Mouse (Mus musculus): ENCODE results near the gene Mcoln2. TPM values are rescaled to one million over a fixed set of nuclear protein-coding genes. Genes with fewer than 3 reads are reported as not detected.
"Not testable (repeated sequence)": the region's sequence is repeated elsewhere in the genome, so short reads cannot be mapped to it uniquely, and the experiment has no call there.

Mcoln2 gene
- polyA plus RNA-seq, 1 experiment from 2014 or later, result 0.36 TPM

DNA sequence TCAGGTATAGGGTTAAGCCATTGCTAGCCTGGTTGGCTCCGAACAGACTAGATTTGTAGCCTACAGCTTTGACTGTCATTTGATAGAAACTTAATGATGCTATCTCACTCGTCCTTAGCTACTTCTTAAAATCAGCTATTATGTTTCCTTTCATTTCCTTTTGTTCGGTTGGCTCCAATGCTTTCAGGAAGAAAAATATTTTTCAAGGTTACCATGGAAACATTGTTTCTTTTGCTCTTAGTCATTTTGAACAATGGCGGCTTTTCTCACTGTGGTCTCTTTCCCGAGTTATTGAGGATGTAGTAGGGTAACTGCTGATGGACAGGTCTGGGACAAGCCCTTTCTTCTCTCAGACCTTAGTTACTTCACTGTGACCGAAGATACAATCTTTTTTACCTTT lies 46.7 kb downstream of the Mcoln2 start:
- WGBS, result 34% methylated on average over 6 of the region's 6 CpGs
- no peak overlapping the region for H3K27ac ChIP-seq (replicated peaks)

DNA sequence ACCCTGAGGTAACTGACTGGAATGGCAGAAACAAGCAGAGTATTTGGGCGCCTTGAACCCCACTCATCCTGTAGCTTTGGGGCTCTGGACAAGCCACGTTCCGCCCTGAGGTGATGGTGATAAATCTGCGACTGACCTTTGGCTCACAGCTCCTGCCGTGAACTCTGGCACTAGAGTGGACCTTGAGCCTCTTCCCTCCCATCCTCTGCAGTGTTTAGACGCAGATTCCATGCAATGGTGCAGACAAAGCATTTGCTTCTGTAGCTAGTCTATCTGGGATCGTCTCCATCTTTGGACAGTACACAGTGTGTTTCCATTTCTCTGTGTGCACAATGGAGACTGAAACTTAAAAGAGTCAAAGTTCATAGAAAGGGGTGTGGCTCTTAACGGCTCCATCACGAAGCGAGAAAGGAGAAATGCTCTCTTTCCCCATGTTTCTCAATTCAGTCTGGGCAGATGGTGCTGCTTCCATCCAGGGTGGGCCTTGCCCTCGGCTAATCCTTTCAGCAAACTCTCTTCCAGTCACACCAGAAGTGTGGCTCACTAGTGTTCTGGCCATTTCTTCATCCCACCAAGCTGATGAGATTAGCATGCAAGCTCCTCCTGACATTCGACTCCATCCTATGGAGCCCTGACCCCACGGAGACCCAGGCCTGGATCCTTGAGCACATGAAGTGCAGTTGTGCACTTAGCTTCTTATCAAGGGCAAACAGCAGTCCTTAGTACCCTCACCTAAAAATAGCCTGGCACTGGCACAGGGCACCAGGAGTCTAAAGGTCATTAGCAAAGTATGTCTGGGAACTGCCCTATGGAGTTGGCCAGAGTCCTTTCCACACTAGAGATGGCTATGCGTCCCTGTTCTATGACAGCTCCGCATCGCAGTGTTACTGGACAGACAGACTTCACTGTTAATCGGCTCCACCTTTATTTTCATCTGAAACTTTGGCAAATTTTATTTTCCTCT lies 47.4 kb downstream of the Mcoln2 start:
- Histone ChIP-seq H3K27ac (replicated peaks) (no peak overlapping the region), H3K27me3 (peaks cover 34% of the 10 kb centered on the region), H3K4me3 (no peak overlapping the region), H3K4me2 (no peak overlapping the region), H3K9ac (no peak overlapping the region), H3K36me3 (no peaks in the 10 kb centered on the region), H3K9me3 (no peaks in the 10 kb centered on the region), H3K4me1 (replicated peaks) (peaks cover 15% of the 10 kb centered on the region)
- no peak for ATAC-seq (ENCODE audit: low read depth)
- WGBS, result 77% methylated on average over 17 of the region's 17 CpGs

More for the DNA sequence above, 46.7 kb downstream of the Mcoln2 start:
- Histone ChIP-seq H3K9ac (no peak overlapping the region), H3K9me3 (no peaks in the 10 kb centered on the region), H3K36me3 (no peaks in the 10 kb centered on the region), H3K4me2 (no peak overlapping the region), H3K27me3 (peaks cover 39% of the 10 kb centered on the region), H3K4me1 (replicated peaks) (peaks cover 15% of the 10 kb centered on the region), H3K4me3 (no peak overlapping the region)
- no peak for ATAC-seq (ENCODE audit: low read depth)

DNA sequence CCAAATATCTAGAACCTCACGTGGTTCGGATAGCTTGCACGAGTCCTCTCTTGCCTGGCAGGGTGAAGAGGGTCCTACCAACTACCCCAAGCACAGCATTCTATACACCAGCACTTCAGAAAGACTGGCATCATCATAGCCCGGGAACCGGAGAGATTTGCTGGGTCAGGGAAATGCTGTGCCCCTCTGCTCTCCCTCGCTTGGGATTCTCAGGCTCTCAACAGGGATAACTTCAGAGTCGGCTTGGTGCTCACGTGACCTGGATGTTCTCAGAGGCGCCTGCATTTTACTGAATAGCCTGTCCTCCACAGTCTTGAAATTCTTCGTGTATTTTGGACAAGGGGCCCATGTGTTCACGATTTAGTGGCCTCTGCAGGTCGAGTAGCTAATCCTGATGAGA lies 48.2 kb downstream of the Mcoln2 start:
- 86% methylated on average over 12 of the region's 12 CpGs for WGBS
- Histone ChIP-seq H3K9me3 (no peaks in the 10 kb centered on the region), H3K4me3 (no peak overlapping the region), H3K27ac (replicated peaks) (no peak overlapping the region), H3K4me2 (no peak overlapping the region), H3K9ac (no peak overlapping the region), H3K27me3 (peaks cover 38% of the 10 kb centered on the region), H3K4me1 (replicated peaks) (peaks cover 15% of the 10 kb centered on the region), H3K36me3 (no peaks in the 10 kb centered on the region)
- ATAC-seq (ENCODE audit: low read depth), result no peak

DNA sequence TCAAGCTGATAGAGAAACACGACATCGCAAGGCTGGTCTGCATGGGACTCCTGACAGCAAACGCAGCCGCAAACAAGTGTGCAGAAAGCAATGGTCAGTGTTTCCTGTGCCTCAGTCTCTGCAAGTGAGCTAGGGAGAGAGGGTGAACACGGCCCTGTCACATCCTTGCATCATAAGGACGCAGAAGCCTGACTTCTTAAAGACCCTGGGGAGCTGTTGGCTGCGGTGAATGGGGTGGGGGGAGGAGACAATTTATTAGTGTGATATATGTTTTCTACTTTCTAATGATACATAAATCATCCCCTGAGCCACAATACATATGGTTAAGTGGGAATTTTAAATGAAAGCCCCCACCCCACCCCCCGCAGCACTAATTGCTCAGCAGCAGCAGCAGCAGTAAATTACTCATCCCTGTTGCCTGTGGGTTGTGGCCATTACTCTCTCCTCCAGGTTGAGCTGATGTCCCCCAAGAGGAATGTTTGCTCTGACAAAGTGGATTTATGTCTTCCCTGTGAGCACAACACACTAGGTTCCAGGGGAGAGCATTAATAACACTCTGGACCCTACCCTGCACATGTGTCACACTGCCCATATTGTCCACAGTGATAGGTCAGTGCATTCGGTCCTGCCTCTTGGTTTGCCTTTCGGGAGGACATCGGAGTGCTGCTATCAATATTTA lies 49.3 kb downstream of the Mcoln2 start:
- Histone ChIP-seq H3K27ac (replicated peaks) (peak overlapping the region; percentile 39), H3K4me1 (replicated peaks) (peaks cover 15% of the 10 kb centered on the region)

DNA sequence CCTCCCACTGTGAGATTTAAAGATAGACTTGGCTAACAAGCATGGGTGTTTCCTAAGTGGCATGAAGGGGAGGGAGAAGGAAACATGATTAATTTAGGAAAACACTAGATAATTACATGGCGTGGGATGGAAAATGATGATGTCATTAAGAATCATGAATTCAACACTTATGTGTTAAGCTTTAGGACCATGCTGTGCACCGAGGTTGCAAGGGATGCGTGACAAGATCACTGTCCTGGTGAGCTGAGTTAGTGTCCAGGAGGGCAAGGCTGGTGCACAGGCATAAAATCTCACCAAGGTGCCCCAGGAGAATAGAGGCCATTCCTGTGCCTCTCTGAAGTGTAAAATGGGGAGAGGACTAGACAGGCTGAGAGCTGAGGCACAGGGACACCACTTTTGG lies 49.9 kb downstream of the Mcoln2 start:
- H3K4me1 ChIP-seq (replicated peaks), result peaks cover 15% of the 10 kb centered on the region
- no peak overlapping the region for H3K4me3 ChIP-seq
- ATAC-seq (ENCODE audit: low read depth), result no peak; the same call in 1 of the 2 replicates
- no peaks in the 10 kb centered on the region for H3K36me3 ChIP-seq
- no peak overlapping the region for H3K9ac ChIP-seq
- H3K27ac ChIP-seq (replicated peaks), result peak overlapping the region; percentile 25
- peaks cover 42% of the 10 kb centered on the region for H3K27me3 ChIP-seq
- 29% methylated on average over 3 of the region's 3 CpGs for WGBS
- no peaks in the 10 kb centered on the region for H3K9me3 ChIP-seq
- no peak overlapping the region for H3K4me2 ChIP-seq

More for the DNA sequence above, 49.3 kb downstream of the Mcoln2 start:
- Histone ChIP-seq H3K9me3 (no peaks in the 10 kb centered on the region), H3K4me3 (no peak overlapping the region), H3K4me2 (no peak overlapping the region), H3K36me3 (no peaks in the 10 kb centered on the region), H3K9ac (no peak overlapping the region), H3K27me3 (peaks cover 42% of the 10 kb centered on the region)
- peak; percentile 92 for ATAC-seq (ENCODE audit: low read depth)
- 21% methylated on average over 11 of the region's 11 CpGs for WGBS

DNA sequence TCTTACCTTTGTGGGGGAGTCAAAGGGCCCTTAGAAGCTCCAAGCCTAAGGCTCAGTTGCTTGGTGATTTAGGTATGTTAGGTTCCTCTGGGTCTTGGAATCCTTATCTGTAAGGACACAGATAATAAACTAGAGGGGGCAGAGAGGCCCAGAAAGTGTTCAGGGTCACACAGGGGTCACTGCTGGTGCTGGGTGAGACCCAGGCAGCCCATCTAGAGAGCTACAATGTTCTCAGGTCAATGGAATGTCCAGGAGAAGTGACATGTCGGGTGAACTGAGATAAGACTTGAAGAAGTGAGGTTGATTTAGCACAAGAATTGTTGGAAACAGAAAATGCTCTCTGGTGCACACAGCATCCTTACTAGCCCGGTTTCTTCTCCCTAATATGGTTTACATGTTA lies 54.7 kb downstream of the Mcoln2 start:
- Histone ChIP-seq H3K4me2 (no peak overlapping the region), H3K9me3 (no peaks in the 10 kb centered on the region), H3K4me1 (replicated peaks) (peaks cover 5% of the 10 kb centered on the region), H3K27ac (replicated peaks) (no peak overlapping the region), H3K4me3 (no peak overlapping the region), H3K9ac (no peak overlapping the region), H3K27me3 (peaks cover 43% of the 10 kb centered on the region), H3K36me3 (no peaks in the 10 kb centered on the region)
- ATAC-seq (ENCODE audit: low read depth), result no peak
- 81% methylated on average over 2 of the region's 2 CpGs for WGBS

DNA sequence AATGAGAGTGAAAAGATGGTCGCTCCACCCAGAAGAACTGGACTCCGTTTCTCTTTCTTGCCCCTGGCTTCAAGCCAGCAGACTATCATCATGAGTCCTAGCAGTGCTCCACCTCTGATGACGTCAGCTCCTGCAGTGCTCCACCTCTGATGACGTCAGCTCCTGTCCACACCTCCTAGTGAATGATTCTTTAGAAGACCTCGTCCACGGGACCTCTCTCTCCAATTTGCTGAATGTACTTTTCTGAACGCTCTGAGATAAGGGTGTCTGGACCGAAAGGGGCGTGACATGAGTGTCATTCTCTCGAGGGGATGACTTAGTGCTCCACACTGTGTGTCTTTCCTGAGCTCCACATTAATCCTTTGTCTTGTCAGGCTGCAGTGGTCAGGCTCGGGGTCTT lies 55.7 kb downstream of the Mcoln2 start:
- ATAC-seq (ENCODE audit: low read depth), result no peak
- H3K4me3 ChIP-seq, result no peak overlapping the region
- no peaks in the 10 kb centered on the region for H3K36me3 ChIP-seq
- 72% methylated on average over 11 of the region's 11 CpGs for WGBS
- H3K4me1 ChIP-seq (replicated peaks), result no peaks in the 10 kb centered on the region
- H3K27ac ChIP-seq (replicated peaks), result no peak overlapping the region
- no peaks in the 10 kb centered on the region for H3K9me3 ChIP-seq
- H3K4me2 ChIP-seq, result no peak overlapping the region
- peaks cover 40% of the 10 kb centered on the region for H3K27me3 ChIP-seq
- H3K9ac ChIP-seq, result no peak overlapping the region

DNA sequence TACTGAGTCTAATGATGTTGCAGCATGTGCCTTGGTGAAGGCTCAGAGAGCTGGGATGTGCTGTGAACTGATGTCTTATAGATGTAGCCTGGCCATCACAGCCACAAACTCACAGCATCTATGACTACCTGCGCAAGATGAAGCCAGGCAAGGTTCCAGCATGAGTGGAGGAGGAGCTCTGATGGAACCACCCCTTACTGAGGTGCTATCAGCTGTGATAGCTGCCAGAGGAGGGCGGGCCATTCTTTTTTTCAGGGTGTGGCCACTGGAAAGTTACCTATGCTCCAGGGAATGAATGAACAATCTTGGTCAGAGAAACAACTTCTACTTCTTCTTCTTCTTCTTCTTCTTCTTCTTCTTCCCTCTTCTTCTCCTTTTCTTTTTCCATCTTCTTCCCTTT lies 57.0 kb downstream of the Mcoln2 start:
- Histone ChIP-seq H3K4me1 (replicated peaks) (no peaks in the 10 kb centered on the region), H3K9ac (no peak overlapping the region), H3K27ac (replicated peaks) (no peak overlapping the region), H3K9me3 (no peaks in the 10 kb centered on the region), H3K4me3 (no peak overlapping the region), H3K36me3 (no peaks in the 10 kb centered on the region), H3K27me3 (peaks cover 39% of the 10 kb centered on the region), H3K4me2 (no peak overlapping the region)
- WGBS, result 84% methylated on average over 2 of the region's 2 CpGs
- ATAC-seq (ENCODE audit: low read depth), result no peak

DNA sequence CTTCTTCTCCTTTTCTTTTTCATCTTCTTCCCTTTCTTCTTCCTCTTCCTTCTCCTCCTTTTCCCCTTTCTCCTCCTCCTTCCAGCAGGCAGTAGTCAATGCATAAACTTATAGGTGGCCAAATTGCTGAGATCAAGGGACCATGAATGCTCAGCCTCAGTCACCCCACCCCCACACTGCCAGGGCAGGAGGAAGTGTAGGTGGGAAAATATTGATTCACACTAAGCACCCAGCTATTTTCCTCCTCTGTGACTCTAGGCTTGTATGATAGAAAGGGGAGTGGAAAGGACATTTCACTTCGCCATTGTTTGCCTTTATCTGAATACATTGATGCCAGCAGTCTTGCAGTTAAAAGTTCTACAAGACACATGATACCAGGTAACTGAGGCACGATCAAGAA lies 57.8 kb downstream of the Mcoln2 start:
- Histone ChIP-seq H3K4me2 (no peak overlapping the region), H3K4me3 (no peak overlapping the region), H3K27ac (replicated peaks) (no peak overlapping the region), H3K9me3 (no peaks in the 10 kb centered on the region), H3K36me3 (no peaks in the 10 kb centered on the region), H3K27me3 (peaks cover 33% of the 10 kb centered on the region), H3K9ac (no peak overlapping the region), H3K4me1 (replicated peaks) (no peaks in the 10 kb centered on the region)
- 84% methylated on average over 2 of the region's 2 CpGs for WGBS
- no peak for ATAC-seq (ENCODE audit: low read depth)

DNA sequence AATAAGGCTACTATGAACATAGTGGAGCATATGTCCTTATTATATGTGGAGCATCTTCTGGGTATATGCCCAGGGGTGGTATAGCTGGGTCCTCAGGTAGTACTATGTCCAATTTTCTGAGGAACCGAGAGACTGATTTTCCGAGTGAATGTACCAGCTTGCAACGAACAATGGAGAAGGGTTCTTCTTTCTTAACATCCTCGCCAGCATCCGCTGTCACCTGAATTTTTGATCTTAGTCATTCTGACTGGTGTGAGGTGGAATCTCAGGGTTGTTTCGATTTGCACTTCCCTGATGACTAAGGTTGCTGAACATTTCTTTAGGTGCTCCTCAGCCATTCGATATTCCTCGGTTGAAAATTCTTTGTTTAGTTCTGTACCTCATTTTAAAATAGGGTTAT lies 60.1 kb downstream of the Mcoln2 start:
- 94% methylated on average over 8 of the region's 8 CpGs for WGBS
- ATAC-seq (ENCODE audit: low read depth); H3K27ac ChIP-seq (replicated peaks); H3K4me1 ChIP-seq (replicated peaks); H3K9ac ChIP-seq; H3K36me3 ChIP-seq; H3K9me3 ChIP-seq; H3K4me3 ChIP-seq; H3K4me2 ChIP-seq: not testable (repeated sequence)
- H3K27me3 ChIP-seq, result peaks cover 16% of the 10 kb centered on the region

DNA sequence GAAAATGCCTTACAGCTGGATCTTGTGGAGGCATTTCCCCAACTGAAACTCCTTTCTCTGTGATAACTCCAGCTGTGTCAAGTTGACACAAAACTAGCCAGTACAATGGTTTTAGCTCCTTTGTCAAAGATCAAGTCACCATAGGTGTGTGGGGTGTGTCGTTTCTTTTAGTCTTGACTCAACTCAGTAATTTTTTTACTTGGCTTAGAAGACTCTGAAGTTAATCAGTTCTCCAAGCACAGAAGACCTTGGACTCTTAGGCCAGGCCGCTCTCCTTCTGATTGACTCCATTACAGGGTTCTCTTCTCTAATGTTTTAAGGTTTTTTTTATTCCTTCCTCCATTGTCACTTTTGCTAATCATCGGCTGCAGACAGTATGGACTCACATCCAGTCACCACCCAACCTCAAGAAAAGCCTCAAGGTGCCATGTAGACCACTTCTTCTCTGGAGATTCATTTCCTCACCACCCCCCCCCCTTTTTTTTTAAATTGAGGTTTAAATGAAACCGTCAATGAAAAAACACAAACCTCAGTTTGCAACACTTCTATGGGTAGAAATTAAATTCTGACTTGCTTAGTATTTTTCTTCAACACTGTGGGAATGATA lies 61.6 kb downstream of the Mcoln2 start:
- ATAC-seq (ENCODE audit: low read depth), result no peak
- 92% methylated on average over 4 of the region's 4 CpGs for WGBS

DNA sequence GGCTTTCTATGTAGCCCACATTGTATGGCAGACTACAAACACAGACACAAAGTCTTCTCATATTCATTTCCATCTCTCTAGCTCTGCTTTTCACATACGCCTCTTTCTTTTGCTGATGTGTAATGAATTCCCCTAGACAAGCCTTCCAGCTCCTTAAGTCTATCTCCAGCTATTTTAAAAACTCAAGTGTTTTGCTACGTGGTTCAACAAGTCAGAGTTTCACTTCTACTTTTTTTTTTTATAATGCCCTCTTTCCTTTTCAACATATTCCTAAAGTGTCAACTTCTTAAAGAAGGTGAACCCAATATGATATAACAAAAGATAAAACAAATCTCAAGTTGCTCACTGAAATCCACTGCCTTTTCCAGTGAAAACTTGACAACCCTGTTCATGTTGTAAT lies 62.3 kb downstream of the Mcoln2 start:
- 89% methylated on average over 2 of the region's 2 CpGs for WGBS
- H3K9ac ChIP-seq, result no peak overlapping the region

More for the DNA sequence above, 61.6 kb downstream of the Mcoln2 start:
- Histone ChIP-seq H3K4me3 (no peak overlapping the region), H3K4me1 (replicated peaks) (no peaks in the 10 kb centered on the region), H3K4me2 (no peak overlapping the region), H3K27me3 (peaks cover 16% of the 10 kb centered on the region), H3K27ac (replicated peaks) (no peak overlapping the region), H3K36me3 (no peaks in the 10 kb centered on the region), H3K9ac (no peak overlapping the region), H3K9me3 (no peaks in the 10 kb centered on the region)

More for the DNA sequence above, 62.3 kb downstream of the Mcoln2 start:
- H3K9me3 ChIP-seq, result no peaks in the 10 kb centered on the region
- H3K27ac ChIP-seq (replicated peaks), result no peak overlapping the region
- H3K36me3 ChIP-seq, result no peaks in the 10 kb centered on the region
- no peak overlapping the region for H3K4me2 ChIP-seq
- H3K4me1 ChIP-seq (replicated peaks), result no peaks in the 10 kb centered on the region
- peaks cover 12% of the 10 kb centered on the region; the same call in 1 of the 2 replicates for H3K27me3 ChIP-seq
- ATAC-seq (ENCODE audit: low read depth), result no peak
- no peak overlapping the region for H3K4me3 ChIP-seq
